Mouse (Mus musculus): ENCODE results near the gene Olfr380. TPM values are rescaled to one million over a fixed set of nuclear protein-coding genes. Genes with fewer than 3 reads are reported as not detected.

Gene Olfr380
- polyA plus RNA-seq (2017; shearing (Covaris generic)) = 0.18 TPM

DNA sequence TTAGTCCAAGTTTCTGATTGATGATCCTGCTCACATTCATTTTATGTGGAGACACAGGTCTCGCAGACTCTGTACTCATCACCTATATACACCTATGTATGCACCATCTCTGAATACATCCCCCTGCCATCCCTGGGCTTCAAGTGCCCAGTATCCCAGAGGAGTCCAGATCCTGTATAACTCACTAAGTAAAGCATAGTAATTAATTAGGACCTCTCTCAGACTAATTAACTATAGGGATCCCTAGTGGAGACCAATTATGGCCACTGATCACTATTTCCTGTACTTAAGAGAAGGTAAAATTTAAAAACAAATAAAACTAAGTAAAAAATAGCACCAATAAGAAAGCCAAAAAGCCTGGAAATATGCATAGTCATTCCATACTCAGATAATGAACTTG, at the start of gene Olfr380:
Olfr380 (minus strand) TSS at position 101 of the 400 bp plus-strand sequence.

GRCm38 (mm10) chr11:73491503-73491902, 34.2 kb upstream of the Olfr380 start, which contains the start of gene Olfr381:
TSS of gene Olfr381 (minus strand) at chr11:73491603.

DNA sequence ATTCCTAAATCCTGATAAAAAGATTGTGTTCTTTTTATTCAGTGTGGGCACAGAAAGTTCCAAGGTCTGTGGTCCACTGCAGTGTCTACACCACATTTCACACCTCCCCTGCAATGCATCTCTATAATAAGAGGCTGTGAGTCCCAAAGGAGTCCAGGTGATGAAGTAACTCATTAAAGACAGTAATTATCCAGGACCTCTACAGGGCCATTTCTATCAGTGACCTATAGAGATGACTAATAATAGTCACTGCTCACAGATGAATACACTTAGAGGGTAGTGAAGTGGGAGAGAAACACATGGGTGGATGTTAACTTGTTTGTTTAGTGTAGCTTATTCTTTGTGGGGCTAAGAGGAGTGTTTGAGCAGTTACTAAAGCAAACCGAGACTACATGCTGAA, 28.9 kb downstream of the Olfr380 start, which contains the start of gene Olfr378:
Olfr378 (minus strand) TSS at position 101 of the 400 bp plus-strand sequence.

Other genes starting within 250 kb of the Olfr380 start
- not detected for gene Trpv1, start 223.2 kb downstream of the Olfr380 start, polyA plus RNA-seq (2017; shearing (Covaris generic))
- not detected for gene Trpv3, start 190.1 kb downstream of the Olfr380 start, polyA plus RNA-seq (2017; shearing (Covaris generic))
- not detected for gene Aspa, start 127.9 kb downstream of the Olfr380 start, polyA plus RNA-seq (2017; shearing (Covaris generic))
- not detected for gene Gm49340, start 127.8 kb downstream of the Olfr380 start, polyA plus RNA-seq (2017; shearing (Covaris generic))
- not detected for gene Spata22, start 127.8 kb downstream of the Olfr380 start, polyA plus RNA-seq (2017; shearing (Covaris generic))
- not detected for gene Olfr20, start 106.7 kb downstream of the Olfr380 start, polyA plus RNA-seq (2017; shearing (Covaris generic))
- not detected for gene Olfr376, start 86.3 kb downstream of the Olfr380 start, polyA plus RNA-seq (2017; shearing (Covaris generic))
- gene Olfr1, start 57.9 kb downstream of the Olfr380 start, polyA plus RNA-seq (2017; shearing (Covaris generic)) = not detected
- not detected for gene Olfr378, start 29.0 kb downstream of the Olfr380 start, polyA plus RNA-seq (2017; shearing (Covaris generic))
- not detected for gene Olfr381, start 34.1 kb upstream of the Olfr380 start, polyA plus RNA-seq (2017; shearing (Covaris generic))
- not detected for gene Olfr382, start 59.7 kb upstream of the Olfr380 start, polyA plus RNA-seq (2017; shearing (Covaris generic))
- not detected for gene Olfr385, start 135.5 kb upstream of the Olfr380 start, polyA plus RNA-seq (2017; shearing (Covaris generic))
- gene Olfr384, start 141.1 kb upstream of the Olfr380 start, polyA plus RNA-seq (2017; shearing (Covaris generic)) = not detected
- not detected for gene Zfp735, start 231.3 kb upstream of the Olfr380 start, polyA plus RNA-seq (2017; shearing (Covaris generic))

Measured in activated CD4-positive, CD25-positive, alpha-beta regulatory T cell, adult 9 weeks (primary cell).